Mouse (Mus musculus): ENCODE data around the gene Zfp961.

DNA sequence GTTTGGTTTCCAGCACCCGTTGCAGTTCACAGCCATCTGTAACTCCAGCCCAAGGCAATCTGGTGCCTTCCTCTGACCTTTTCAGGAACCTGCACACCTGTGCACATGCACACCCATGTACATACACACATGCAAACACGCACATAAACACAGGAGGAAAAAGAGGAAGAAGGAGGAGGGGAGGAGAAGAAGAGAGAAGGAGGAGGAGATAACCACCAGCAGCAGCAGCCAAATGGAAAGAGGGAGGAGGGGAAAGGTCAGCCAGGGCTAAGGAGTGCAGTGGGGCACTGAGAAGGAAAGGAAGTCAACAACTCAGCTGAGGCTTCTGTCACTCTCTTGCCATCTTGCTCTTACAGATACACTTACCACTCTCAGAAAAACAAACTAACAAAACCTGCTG, 30.2 kb downstream of the Zfp961 start:
- TF ChIP-seq CTCF (conservative IDR thresholded peaks at IDR 0.05 in 1 of 2, IDR thresholded peaks at IDR 0.05 in 1 of 2; ENCODE audit: low read depth in 2 of 2, low read length in 2 of 2) (no peak), ETS1 (conservative IDR thresholded peaks at IDR 0.05; ENCODE audit: low read depth, low read length) (peak; percentile 40), MAZ (IDR thresholded peaks at IDR 0.05; ENCODE audit: low read depth, low read length) (no peak), TBP (conservative IDR thresholded peaks at IDR 0.05; ENCODE audit: low read depth, low read length) (no peak), CHD2 (IDR thresholded peaks at IDR 0.05; ENCODE audit: low read length) (no peak), MAX (IDR thresholded peaks at IDR 0.05; ENCODE audit: low read length) (no peak), POLR2AphosphoS2 (IDR thresholded peaks at IDR 0.05; ENCODE audit: low read depth, low read length) (no peak), UBTF (IDR thresholded peaks at IDR 0.05; ENCODE audit: low read depth, low read length) (no peak), USF1 (IDR thresholded peaks at IDR 0.05; ENCODE audit: low read depth, low read length) (no peak), BHLHE40 (IDR thresholded peaks at IDR 0.05; ENCODE audit: low read depth, low read length) (peak; percentile 81), POLR2A (IDR thresholded peaks at IDR 0.05; ENCODE audit: low read depth, low read length) (no peak), EP300 (IDR thresholded peaks at IDR 0.05; ENCODE audit: low read length) (no peak; the same call in 1 of the 2 replicates)

Measured in CH12.LX (cell line).